Mouse (Mus musculus): ENCODE data around the gene Trappc2l. TPM values are rescaled to one million over a fixed set of nuclear protein-coding genes. Genes with fewer than 3 reads are reported as not detected.
"Not testable (repeated sequence)": the region's sequence is repeated elsewhere in the genome, so short reads cannot be mapped to it uniquely, and the experiment has no call there.

Gene Trappc2l
- 52.9 and 67.4 TPM in 2 replicates for polyA plus RNA-seq (2016; fragmentation: Nextera tagmentation; extraction: Ambion mirVana)

DNA sequence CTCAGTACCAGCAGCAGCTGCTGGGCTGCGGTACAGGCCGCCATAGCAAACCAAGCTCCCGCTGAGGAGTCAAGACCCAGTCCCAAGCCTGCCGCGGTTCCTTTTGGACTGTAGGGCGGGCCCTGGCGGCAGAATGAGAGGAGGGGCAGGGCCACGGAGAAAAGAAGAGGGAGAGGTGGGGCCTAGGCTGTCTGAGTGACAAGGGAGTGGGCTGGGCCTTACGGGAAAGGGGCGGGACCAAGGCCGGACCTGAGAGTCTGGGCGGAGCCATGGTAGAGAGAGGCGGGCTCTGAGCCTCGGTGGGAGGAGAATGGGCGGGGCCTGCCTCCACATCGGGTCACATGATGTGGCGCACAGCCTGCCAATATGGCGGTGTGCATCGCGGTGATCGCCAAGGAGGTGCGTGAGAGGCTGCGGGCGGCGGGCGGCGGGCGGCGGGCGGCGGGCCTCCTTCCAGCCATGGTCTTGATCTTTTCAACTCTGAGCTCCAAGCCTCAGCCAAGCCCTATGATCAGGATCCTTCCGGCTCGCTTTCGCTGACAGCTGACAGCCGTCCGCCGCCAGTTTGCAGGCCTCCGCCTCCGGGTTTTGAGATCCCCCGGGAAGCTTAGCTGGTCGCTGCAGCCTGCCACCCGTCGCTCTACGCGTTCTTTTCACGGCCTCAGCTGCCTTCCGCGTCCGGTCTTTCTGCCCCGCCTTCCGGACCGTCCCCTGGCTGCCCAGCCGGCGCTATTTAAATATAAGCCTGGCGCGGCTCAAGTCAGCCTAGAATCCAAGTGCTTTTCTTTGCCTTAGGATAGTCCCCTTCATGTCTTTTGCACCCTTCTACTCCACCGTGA lies at the start of gene Trappc2l, which contains the start of gene Galns:
Trappc2l (plus strand) TSS at position 346 of the 839 bp plus-strand sequence.
Galns (minus strand) TSS at position 169 of the 839 bp plus-strand sequence.
- Histone ChIP-seq H3K4me3 (peak within 1 kb of the TSS; percentile 69), H3K36me3 (peaks cover 22% of the 10 kb centered on the region), H3K27ac (peak within 1 kb of the TSS; percentile 85), H3K9me3 (no peaks in the 10 kb centered on the region), H3K27me3 (ENCODE audit: insufficient read depth, poor library complexity, severe bottlenecking) (no peaks in the 10 kb centered on the region), H3K4me1 (peaks cover 36% of the 10 kb centered on the region)
- WGBS = under 1% methylated on average over 57 of the region's 57 CpGs
- DNase-seq (ENCODE audit: low spot score) = peak; percentile 99

DNA sequence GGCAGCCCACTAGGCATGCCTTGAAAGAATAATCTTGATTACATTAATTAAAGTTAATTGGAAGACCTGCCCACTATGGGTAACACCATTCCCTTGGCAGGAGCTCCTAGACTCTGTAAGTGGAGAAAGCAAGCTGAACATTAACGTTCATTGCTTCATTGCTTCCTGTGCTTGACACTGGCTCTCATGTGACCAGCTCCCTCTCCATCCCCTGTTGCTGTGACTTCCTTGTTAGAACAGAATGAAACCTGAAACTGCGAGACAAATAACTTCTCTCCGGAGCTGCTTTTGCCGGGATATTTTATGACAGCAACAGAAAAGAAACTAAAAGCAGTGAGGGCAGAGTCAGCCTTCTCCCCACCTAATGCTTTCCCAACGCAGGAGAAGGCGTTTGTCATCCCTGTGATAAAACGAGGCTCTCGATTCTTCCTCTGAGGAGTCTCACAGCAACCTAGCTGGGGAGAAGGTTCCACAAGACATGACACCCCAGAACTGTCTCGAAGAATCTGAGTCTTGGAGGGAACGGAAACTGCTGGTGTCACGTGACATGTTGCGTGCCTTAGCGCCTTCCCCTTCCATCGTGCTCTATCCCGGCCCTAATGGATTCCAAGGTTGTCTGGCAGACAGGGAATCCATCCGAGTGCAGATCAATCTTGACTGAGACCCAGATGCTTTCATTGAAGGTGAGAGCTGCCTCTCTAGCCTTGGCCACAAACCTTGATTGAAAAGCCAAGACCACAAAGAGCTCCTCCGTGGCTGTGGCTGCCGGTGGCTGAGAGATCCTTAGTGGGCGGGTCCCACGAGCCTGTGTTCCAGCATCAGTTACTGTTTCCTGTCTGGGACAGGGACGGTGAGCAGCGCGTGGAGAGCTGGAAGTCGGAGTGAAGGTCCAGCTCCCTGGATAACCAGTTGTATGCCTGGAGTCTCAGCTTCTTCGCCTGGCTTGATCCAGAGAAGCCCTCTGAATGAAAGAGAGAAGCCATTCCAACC lies 46.8 kb upstream of the Trappc2l start:
- Histone ChIP-seq H3K4me3 (no peak overlapping the region), H3K9me3 (no peaks in the 10 kb centered on the region), H3K4me1 (peaks cover 29% of the 10 kb centered on the region), H3K27me3 (ENCODE audit: insufficient read depth, poor library complexity, severe bottlenecking) (no peaks in the 10 kb centered on the region), H3K27ac (0 out of 2 replicates have a peak overlapping the region, but pooled peaks have one; percentile 3), H3K36me3 (peaks cover 11% of the 10 kb centered on the region)
- WGBS = 81% methylated on average over 25 of the region's 25 CpGs
- no peak for DNase-seq (ENCODE audit: low spot score)

DNA sequence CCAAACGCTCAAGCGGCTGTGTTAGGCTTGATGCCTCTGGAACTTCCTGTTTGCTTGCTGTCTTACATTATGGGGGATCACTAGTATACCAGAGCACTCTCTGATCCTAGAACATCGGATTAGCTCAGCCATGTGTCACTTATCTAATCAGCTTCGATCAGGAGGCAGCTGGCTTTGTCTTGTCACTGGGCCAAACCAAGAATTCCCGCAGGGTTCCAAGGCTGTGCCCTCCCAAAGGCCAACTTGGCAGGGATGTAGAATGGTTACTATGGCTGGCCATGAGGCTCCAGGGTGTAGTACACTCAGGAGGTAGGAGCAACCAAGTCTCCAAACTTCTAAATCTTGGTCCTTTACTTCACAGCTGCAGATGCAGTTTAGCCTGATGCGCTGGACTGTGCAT lies 44.7 kb upstream of the Trappc2l start:
- no peaks in the 10 kb centered on the region for H3K27me3 ChIP-seq (ENCODE audit: insufficient read depth, poor library complexity, severe bottlenecking)
- H3K27ac ChIP-seq = peak overlapping the region; percentile 98
- no peaks in the 10 kb centered on the region for H3K9me3 ChIP-seq
- WGBS = 34% methylated on average over 6 of the region's 6 CpGs
- no peak for DNase-seq (ENCODE audit: low spot score)
- H3K4me1 ChIP-seq = peaks cover 37% of the 10 kb centered on the region
- peak overlapping the region; percentile 96 for H3K4me3 ChIP-seq
- peaks cover 33% of the 10 kb centered on the region for H3K36me3 ChIP-seq

DNA sequence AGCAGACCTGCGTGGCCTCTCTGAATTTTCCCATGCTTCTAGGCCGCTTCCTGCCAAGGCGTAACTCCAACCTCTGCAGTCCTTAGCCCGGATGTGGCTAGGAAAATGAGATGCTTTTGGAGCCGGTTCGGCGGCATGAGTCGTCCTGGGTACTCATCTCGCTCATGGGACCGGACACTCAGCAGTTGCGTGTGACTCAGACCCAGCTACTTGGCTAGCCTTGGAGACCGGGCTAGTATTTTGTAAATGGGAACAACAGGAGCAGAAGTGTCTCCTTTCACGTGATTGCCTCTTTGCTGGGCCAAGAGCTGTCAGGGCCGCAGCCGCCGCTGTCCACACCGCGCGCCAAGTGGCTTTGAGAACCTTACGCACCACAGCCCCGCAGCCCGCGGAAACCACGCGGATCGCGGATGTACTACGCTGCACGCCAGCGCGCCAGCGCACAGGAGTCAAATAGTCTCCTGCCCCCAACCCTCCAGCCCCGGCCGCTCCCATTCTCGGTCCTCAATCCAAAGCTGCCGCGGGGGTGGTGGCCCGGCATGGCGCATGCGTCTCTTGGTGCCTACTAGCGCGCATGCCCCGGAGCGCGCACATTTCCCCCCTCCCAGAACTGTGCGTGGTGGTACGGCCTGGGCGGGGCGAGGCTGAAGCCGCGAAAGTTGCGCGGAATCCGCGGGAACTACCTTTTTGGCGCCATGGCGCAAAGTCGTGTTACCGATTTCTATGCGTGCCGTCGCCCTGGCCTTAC lies 43.9 kb upstream of the Trappc2l start, which contains the start of gene Cdt1:
Cdt1 (plus strand) TSS at position 655 of the 748 bp plus-strand sequence.
- peaks cover 40% of the 10 kb centered on the region for H3K36me3 ChIP-seq

DNA sequence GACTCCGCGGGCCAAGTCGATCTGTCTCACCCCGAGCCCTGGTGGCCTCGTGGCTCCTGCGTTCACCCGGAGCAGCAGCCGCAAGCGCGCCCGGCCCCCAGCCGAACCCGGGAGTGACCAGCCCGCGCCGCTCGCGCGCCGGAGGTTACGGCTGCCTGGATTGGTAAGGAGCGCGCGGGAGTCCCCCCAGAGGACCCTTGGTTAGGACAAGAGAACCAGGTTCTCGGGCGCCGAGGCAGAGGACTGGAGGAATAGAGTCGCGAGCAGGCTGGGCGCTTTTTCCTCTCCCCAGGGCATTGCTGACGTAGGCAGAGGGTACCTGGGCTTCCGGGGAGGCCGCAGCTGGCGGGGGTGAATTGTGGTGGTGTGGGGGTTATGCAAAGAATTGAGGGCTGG lies 43.3 kb upstream of the Trappc2l start:
- under 1% methylated on average over 34 of the region's 34 CpGs for WGBS
- H3K27me3 ChIP-seq (ENCODE audit: insufficient read depth, poor library complexity, severe bottlenecking) = no peaks in the 10 kb centered on the region
- H3K4me1 ChIP-seq = peaks cover 40% of the 10 kb centered on the region
- no peak for DNase-seq (ENCODE audit: low spot score)
- H3K4me3 ChIP-seq = peak overlapping the region; percentile 96
- no peaks in the 10 kb centered on the region for H3K9me3 ChIP-seq
- peaks cover 46% of the 10 kb centered on the region for H3K36me3 ChIP-seq
- H3K27ac ChIP-seq = peak overlapping the region; percentile 98

More for the DNA sequence above, 43.9 kb upstream of the Trappc2l start, which contains the start of gene Cdt1:
- Histone ChIP-seq H3K4me1 (peaks cover 38% of the 10 kb centered on the region), H3K27me3 (ENCODE audit: insufficient read depth, poor library complexity, severe bottlenecking) (no peaks in the 10 kb centered on the region), H3K4me3 (peak within 1 kb of the TSS; percentile 96), H3K27ac (peak within 1 kb of the TSS; percentile 98), H3K9me3 (no peaks in the 10 kb centered on the region)
- DNase-seq (ENCODE audit: low spot score) = peak; percentile 98
- WGBS = under 1% methylated on average over 62 of the region's 62 CpGs

DNA sequence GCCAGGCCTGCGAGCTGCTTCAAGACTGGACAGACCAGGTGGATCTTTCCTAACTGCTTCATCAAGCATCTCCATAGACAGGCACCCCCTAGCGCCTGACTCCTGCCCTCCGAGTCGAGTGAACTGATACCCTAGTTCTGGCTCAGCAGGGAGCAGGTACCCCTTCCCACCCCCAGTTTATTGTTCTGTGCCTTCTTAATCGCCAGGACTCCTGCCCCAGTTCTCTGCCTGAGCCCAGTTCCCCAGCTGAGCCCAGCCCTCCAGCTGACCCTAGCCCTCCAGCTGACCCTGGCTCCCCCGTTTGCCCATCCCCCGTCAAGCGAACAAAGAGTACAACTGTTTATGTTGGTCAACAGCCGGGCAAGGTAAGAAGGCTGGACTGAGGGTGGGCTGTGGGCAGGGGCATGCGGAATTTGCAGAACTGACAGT lies 42.5 kb upstream of the Trappc2l start:
- WGBS = 23% methylated on average over 10 of the region's 10 CpGs
- no peak for DNase-seq (ENCODE audit: low spot score)
- Histone ChIP-seq H3K4me1 (peaks cover 46% of the 10 kb centered on the region), H3K4me3 (peak overlapping the region; percentile 96), H3K27ac (peak overlapping the region; percentile 98), H3K27me3 (ENCODE audit: insufficient read depth, poor library complexity, severe bottlenecking) (no peaks in the 10 kb centered on the region), H3K9me3 (no peaks in the 10 kb centered on the region), H3K36me3 (peaks cover 54% of the 10 kb centered on the region)

DNA sequence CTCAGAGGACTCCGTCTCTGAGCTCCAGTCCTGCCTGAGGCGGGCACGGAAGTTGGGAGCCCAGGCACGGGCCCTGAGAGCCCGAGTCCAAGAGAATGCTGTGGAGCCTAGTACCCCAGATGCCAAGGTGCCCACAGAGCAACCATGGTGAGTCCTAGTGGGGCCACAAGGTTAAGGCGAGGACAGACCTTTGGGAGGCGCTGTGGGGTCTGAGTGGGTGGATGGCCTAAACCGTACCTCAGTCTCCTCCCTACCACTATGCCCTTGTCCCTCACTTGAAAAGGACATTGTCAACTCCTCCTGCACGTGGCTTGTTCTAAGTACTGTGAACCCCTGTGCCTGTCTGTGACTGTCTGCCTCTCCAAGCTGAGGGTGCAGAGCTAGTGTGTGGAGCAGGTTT lies 42.1 kb upstream of the Trappc2l start:
- DNase-seq (ENCODE audit: low spot score) = no peak
- Histone ChIP-seq H3K36me3 (peaks cover 57% of the 10 kb centered on the region), H3K27ac (peak overlapping the region; percentile 98), H3K27me3 (ENCODE audit: insufficient read depth, poor library complexity, severe bottlenecking) (no peaks in the 10 kb centered on the region), H3K9me3 (no peaks in the 10 kb centered on the region), H3K4me1 (peaks cover 50% of the 10 kb centered on the region), H3K4me3 (peak overlapping the region; percentile 96)
- 72% methylated on average over 9 of the region's 9 CpGs for WGBS

DNA sequence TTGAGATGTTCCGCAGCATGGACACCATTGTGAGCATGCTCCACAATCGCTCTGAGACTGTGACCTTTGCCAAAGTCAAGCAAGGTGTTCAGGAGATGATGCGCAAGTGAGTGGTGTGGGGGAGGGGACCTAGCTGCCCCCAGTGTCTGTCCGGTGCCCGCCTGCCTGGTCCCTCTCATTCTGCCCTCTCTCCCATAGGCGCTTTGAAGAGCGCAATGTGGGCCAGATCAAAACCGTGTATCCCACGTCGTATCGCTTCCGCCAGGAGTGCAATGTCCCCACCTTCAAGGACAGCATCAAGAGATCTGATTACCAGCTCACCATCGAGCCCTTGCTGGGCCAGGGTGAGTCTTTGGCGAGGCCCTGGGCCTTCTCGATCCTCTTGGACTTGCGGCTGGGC lies 41.4 kb upstream of the Trappc2l start:
- no peaks in the 10 kb centered on the region for H3K9me3 ChIP-seq
- no peak for DNase-seq (ENCODE audit: low spot score)
- H3K36me3 ChIP-seq = peaks cover 58% of the 10 kb centered on the region
- H3K4me3 ChIP-seq = peak overlapping the region; percentile 96
- H3K4me1 ChIP-seq = peaks cover 56% of the 10 kb centered on the region
- no peak overlapping the region for H3K27ac ChIP-seq
- no peaks in the 10 kb centered on the region for H3K27me3 ChIP-seq (ENCODE audit: insufficient read depth, poor library complexity, severe bottlenecking)
- WGBS = 95% methylated on average over 16 of the region's 16 CpGs

DNA sequence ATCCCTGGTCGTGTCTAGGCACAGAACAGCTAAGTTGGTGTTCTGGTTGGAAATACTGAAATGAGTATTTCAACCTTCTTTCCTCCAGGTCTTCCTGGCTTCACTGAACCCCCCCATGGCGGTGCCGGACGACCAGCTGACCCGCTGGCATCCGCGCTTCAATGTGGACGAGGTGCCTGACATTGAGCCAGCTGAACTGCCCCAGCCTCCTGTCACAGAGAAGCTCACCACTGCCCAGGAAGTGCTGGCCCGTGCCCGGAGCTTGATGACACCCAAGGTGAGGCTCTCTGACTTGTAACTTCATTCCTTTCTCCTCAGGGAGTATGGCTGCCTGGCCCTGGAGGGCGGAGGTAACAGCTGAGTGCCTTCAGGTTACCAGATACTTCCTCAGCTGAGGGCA lies 40.3 kb upstream of the Trappc2l start:
- DNase-seq (ENCODE audit: low spot score) = no peak
- H3K4me1 ChIP-seq = peaks cover 68% of the 10 kb centered on the region
- H3K27ac ChIP-seq = no peak overlapping the region
- no peak overlapping the region for H3K4me3 ChIP-seq
- peaks cover 58% of the 10 kb centered on the region for H3K36me3 ChIP-seq
- 88% methylated on average over 11 of the region's 11 CpGs for WGBS
- no peaks in the 10 kb centered on the region for H3K9me3 ChIP-seq
- H3K27me3 ChIP-seq (ENCODE audit: insufficient read depth, poor library complexity, severe bottlenecking) = no peaks in the 10 kb centered on the region

DNA sequence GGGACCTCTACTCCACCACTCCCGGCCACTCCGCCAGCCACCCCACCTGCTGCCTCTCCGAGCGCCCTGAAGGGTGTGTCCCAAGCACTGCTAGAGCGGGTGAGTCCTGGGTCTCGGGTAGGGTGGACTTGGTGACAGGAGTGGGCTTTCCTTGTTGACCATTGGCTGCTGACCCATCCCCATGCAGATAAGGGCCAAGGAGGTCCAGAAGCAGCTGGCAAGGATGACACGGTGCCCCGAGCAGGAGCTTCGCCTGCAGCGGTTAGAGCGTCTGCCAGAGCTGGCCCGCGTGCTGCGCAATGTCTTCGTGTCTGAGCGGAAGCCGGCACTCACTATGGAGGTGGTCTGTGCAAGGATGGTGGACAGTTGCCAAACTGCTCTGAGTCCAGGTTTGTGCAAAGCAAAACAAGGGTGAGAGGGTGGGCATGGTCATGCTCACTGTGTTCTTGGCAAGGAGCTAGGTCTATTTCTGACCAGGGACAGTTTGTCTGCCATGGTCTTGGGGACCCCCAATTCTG lies 39.6 kb upstream of the Trappc2l start:
- no peak overlapping the region for H3K27ac ChIP-seq
- DNase-seq (ENCODE audit: low spot score) = no peak
- WGBS = 92% methylated on average over 17 of the region's 17 CpGs
- H3K36me3 ChIP-seq = peaks cover 58% of the 10 kb centered on the region
- H3K4me3 ChIP-seq = no peak overlapping the region
- no peaks in the 10 kb centered on the region for H3K27me3 ChIP-seq (ENCODE audit: insufficient read depth, poor library complexity, severe bottlenecking)
- no peaks in the 10 kb centered on the region for H3K9me3 ChIP-seq
- H3K4me1 ChIP-seq = peaks cover 68% of the 10 kb centered on the region

DNA sequence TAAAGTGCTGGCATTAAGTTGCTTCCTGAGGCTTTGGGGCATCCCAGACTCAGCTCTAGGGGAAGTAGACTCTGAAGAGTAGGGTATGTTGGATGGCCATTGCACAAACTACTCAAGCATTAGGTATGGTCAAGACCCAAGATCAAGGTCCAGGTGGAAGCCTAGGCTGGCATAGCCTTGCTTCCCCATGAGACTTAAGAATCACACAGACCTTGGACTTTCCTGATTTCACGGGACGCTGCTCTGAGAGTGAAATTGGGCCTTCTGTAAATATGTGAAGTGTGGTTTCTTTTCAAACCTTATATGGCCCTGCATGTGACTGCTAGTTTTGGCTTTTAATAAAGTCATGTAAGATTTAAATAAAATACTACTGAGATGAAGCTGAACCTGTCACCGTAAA lies 38.7 kb upstream of the Trappc2l start:
- Histone ChIP-seq H3K9me3 (no peaks in the 10 kb centered on the region), H3K4me3 (no peak overlapping the region), H3K27me3 (ENCODE audit: insufficient read depth, poor library complexity, severe bottlenecking) (no peaks in the 10 kb centered on the region), H3K4me1 (peaks cover 66% of the 10 kb centered on the region), H3K36me3 (peaks cover 58% of the 10 kb centered on the region), H3K27ac (no peak overlapping the region)
- DNase-seq (ENCODE audit: low spot score) = no peak
- WGBS = 92% methylated on average over 3 of the region's 3 CpGs

DNA sequence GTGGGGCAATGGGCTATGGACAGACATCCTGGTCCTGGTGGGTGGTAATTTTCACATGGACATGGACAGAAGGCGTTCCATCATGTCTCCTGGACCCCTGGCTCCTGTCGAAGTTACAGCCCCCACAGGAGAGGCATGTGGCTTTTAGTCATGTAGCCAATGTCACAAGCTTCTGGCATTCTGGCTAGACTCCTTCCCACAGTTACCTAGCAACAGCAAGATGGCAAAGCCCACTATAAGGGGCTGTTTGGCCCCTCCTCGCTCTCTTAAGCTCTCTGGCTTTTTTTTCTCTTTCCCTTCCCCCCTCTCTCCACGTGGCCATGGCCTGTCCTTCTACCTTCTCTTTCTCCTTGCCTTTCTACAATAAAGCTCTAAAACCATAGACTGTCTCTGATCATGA lies 38.3 kb upstream of the Trappc2l start:
- Histone ChIP-seq H3K36me3 (peaks cover 58% of the 10 kb centered on the region), H3K4me1 (peaks cover 64% of the 10 kb centered on the region)
- H3K9me3 ChIP-seq; H3K27me3 ChIP-seq (ENCODE audit: insufficient read depth, poor library complexity, severe bottlenecking); DNase-seq (ENCODE audit: low spot score); H3K27ac ChIP-seq; H3K4me3 ChIP-seq: not testable (repeated sequence)
- WGBS = 50% methylated on average over 4 of the region's 4 CpGs
